Mouse (Mus musculus): Measurements from ENCODE around the gene Zbtb42. TPM values are rescaled to one million over a fixed set of nuclear protein-coding genes. Genes with fewer than 3 reads are reported as not detected.

Zbtb42 gene
- polyA plus RNA-seq, 1 experiment from 2014 or later: 1.0 TPM

DNA sequence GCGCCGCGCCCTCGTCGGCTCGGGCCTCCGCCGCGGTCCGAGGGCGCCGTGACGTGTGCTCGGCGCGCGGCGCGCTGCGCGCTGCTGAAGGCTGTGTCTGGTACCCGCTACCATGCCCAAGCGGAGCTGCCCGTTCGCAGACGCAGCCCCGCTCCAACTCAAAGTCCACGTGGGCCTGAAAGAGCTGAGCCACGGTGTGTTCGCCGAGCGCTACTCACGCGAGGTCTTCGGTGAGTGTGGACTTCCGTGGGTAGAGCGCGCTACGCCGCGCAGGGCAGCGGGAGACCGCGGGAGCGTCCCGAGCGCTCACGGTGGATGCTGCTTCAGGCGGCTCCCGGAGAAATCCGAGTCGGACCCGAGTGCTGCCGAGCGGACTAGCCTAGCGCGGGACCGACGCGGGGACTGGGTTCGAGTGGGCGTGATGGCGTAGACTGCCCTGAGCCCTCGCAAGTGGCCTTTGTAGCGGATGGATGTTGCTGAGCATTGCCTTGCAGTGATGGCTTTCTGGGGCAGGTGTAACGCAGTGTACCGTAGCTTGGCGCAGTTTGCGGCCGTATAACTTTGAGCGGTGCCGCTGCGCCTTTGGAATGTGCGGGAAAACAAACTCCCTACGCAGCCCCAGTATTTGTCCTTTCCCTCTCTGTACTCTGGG is 33.6 kb upstream of the Zbtb42 start:
- Histone ChIP-seq H3K36me3 (peaks cover 36% of the 10 kb centered on the region), H3K4me2 (peak overlapping the region; percentile 95), H3K27me3 (replicated peaks) (no peaks in the 10 kb centered on the region), H3K9ac (peak overlapping the region; percentile 83), H3K9me3 (replicated peaks) (no peaks in the 10 kb centered on the region), H3K27ac (peak overlapping the region; percentile 85), H3K4me3 (peak overlapping the region; percentile 79), H3K4me1 (peaks cover 33% of the 10 kb centered on the region)
- under 1% methylated on average over 75 of the region's 75 CpGs for WGBS (ENCODE audit: insufficient replicate concordance)
- peak; percentile 10 for ATAC-seq

DNA sequence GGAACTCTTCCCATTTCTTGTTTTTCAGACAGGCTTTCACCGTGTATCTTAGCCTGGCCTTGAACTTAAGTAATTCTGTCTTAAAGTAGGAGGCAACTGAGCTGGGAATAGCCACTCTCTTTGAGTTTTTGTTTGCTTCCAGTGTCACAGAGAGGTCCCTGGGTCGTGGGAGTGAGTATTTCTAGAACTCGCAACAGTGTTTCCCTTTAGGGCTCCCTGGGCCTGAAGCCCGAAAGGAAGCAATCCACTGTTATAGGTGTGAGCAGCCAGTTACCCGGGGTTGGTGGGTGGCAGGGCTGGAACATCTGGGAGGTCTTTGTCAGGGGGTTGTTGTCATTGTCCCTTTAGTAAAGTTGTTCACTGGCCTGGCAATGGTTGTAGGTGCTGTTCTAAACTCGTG is 32.5 kb upstream of the Zbtb42 start:
- Histone ChIP-seq H3K9me3 (replicated peaks) (no peaks in the 10 kb centered on the region), H3K27ac (no peak overlapping the region), H3K4me3 (peak overlapping the region; percentile 79), H3K4me2 (peak overlapping the region; percentile 95), H3K9ac (peak overlapping the region; percentile 83), H3K36me3 (peaks cover 48% of the 10 kb centered on the region), H3K4me1 (peaks cover 33% of the 10 kb centered on the region), H3K27me3 (replicated peaks) (no peaks in the 10 kb centered on the region)
- ATAC-seq: no peak
- WGBS (ENCODE audit: insufficient replicate concordance): 61% methylated on average over 6 of the region's 6 CpGs

DNA sequence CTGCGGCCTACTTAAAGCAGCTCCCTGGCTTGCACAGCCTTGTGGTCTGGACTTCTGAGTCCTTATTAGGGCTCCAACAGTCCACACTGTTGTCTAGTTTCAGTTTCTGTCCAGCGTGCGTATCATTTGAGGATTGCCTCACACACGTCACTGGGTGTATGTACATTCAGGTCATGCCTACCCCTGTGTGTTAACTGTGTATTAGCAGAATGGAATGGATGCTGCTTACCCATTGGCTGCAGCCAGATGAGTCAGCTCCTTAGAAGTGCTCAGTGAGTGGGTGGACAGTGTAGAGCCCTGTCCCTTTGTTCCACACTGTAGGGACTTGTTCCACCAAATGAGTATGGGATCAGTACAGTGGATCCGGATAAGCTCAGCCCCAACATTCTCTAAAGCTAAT is 30.5 kb upstream of the Zbtb42 start:
- H3K27ac ChIP-seq: no peak overlapping the region
- no peak for ATAC-seq
- peaks cover 67% of the 10 kb centered on the region for H3K36me3 ChIP-seq
- no peaks in the 10 kb centered on the region for H3K9me3 ChIP-seq (replicated peaks)
- H3K4me2 ChIP-seq: no peak overlapping the region
- WGBS (ENCODE audit: insufficient replicate concordance): 83% methylated on average over 5 of the region's 5 CpGs
- no peak overlapping the region for H3K9ac ChIP-seq
- H3K4me1 ChIP-seq: peaks cover 33% of the 10 kb centered on the region
- no peak overlapping the region for H3K4me3 ChIP-seq
- H3K27me3 ChIP-seq (replicated peaks): no peaks in the 10 kb centered on the region

DNA sequence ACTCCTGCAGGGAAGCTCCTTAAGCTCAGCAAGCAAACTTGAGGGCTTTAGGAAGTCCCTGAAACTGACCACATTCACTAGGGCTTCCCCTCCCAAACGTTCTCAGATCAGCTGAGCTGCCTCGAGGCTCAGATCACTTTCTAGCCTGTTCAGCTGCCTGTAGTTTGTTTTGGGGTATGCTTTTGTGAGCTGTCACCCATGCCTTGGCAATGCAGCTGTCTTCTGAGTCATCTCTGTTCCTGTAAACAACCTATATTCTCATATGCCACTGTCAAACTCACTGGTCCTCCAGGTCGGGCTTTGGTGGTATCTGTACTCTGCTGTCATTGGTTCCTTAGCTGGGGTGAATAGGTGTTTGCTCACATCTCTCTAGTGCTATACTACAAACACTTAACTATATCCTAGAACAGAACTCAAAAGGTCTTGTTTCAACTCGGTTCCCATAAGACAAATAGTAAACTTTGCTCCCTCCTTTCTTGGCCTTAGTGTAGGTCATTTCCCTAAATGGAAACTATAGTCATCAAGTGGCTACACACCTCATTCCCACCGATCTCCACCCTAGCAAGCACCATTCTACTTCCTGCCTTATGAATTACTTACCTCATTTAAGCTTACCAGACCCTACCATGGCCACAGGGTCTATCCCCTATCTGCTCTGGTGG is 26.7 kb upstream of the Zbtb42 start:
- Histone ChIP-seq H3K27me3 (replicated peaks) (no peaks in the 10 kb centered on the region), H3K4me1 (peaks cover 12% of the 10 kb centered on the region), H3K9me3 (replicated peaks) (no peaks in the 10 kb centered on the region), H3K36me3 (peaks cover 100% of the 10 kb centered on the region), H3K9ac (no peak overlapping the region), H3K27ac (no peak overlapping the region), H3K4me2 (no peak overlapping the region), H3K4me3 (no peak overlapping the region)
- 70% methylated on average over 5 of the region's 5 CpGs for WGBS (ENCODE audit: insufficient replicate concordance)
- ATAC-seq: no peak

DNA sequence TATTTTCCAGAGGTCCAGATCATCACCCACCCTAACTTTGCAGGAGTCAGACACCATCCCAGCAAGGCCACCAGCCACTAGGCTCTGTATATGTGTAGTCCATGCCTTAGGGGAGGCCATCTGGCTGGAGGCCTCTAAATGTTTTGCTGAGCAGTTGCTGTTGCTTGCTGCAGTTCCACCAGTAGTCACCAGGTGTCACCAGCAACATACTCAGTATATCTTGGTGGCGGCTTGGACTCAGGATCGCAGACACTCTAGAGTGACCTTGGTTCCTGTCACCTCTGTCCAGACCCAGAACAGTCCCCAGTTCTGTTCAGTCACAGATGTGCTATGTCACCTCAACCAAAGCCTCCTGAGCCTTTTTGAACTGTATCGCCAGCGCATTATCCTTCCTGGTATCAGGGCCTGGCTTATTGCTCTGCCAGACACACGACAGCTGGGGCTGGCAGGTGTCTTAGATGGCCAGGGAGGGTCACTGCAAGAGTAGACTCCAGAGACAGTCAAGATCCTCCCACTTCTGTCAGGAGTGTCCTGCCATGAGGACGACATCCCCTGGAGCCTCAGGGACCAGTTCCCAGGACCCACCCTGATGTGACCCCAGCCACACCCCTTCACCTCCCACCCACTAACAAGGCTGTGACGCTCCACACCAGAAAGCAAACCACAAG is 25.3 kb upstream of the Zbtb42 start:
- no peak overlapping the region for H3K9ac ChIP-seq
- no peaks in the 10 kb centered on the region for H3K9me3 ChIP-seq (replicated peaks)
- peaks cover 100% of the 10 kb centered on the region for H3K36me3 ChIP-seq
- 59% methylated on average over 7 of the region's 7 CpGs for WGBS (ENCODE audit: insufficient replicate concordance)
- no peaks in the 10 kb centered on the region for H3K27me3 ChIP-seq (replicated peaks)
- no peak overlapping the region for H3K4me3 ChIP-seq
- H3K4me2 ChIP-seq: no peak overlapping the region
- H3K27ac ChIP-seq: no peak overlapping the region
- peak; percentile 42 for ATAC-seq
- peaks cover 6% of the 10 kb centered on the region for H3K4me1 ChIP-seq

DNA sequence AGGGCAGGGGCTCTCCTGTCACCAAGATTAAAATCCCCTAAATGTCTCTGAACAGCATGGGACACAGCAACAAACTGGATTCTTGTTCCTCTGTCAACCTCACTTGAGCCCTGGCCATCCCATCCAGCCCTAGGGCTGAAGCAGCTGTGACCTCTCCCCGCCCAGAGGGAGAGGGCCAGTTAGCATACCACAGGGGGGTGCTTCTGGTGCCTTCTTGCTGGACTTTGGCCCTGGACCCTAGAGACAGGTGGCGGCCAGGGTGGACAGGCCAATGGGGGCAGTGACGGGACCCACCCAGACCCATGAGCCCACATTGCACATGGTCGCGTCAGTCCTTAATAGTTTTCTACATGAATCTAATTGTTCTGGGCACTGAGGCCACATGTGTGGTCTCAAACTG is 24.6 kb upstream of the Zbtb42 start:
- no peak overlapping the region for H3K27ac ChIP-seq
- H3K4me2 ChIP-seq: no peak overlapping the region
- H3K4me1 ChIP-seq: peaks cover 6% of the 10 kb centered on the region
- peaks cover 100% of the 10 kb centered on the region for H3K36me3 ChIP-seq
- H3K4me3 ChIP-seq: no peak overlapping the region
- no peaks in the 10 kb centered on the region for H3K27me3 ChIP-seq (replicated peaks)
- no peaks in the 10 kb centered on the region for H3K9me3 ChIP-seq (replicated peaks)
- 86% methylated on average over 5 of the region's 5 CpGs for WGBS (ENCODE audit: insufficient replicate concordance)
- H3K9ac ChIP-seq: no peak overlapping the region
- no peak for ATAC-seq

DNA sequence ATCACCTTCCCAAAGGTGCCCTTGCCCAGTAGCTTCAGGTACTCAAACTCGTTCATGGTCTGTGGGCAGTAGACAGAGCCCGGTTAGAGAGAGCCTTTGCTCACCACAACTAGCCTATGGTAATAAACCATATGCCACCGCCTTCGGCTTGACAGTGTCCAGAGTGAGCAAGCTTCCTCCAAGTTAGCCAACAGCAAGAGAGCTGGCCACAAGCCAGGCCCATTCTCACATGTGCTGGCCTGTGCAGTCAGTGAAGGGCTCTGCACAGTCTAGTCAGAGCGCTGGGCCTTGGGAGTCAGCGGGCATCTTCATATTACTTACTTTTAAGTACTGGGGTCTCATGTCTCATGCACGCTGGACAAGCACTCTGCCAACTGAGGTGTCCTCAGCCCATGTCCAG is 20.0 kb upstream of the Zbtb42 start:
- Histone ChIP-seq H3K9ac (no peak overlapping the region), H3K27me3 (replicated peaks) (no peaks in the 10 kb centered on the region), H3K27ac (no peak overlapping the region), H3K4me3 (no peak overlapping the region), H3K4me2 (no peak overlapping the region), H3K9me3 (replicated peaks) (no peaks in the 10 kb centered on the region), H3K4me1 (peaks cover 27% of the 10 kb centered on the region), H3K36me3 (peaks cover 100% of the 10 kb centered on the region)
- WGBS (ENCODE audit: insufficient replicate concordance): 89% methylated on average over 7 of the region's 7 CpGs
- no peak for ATAC-seq

DNA sequence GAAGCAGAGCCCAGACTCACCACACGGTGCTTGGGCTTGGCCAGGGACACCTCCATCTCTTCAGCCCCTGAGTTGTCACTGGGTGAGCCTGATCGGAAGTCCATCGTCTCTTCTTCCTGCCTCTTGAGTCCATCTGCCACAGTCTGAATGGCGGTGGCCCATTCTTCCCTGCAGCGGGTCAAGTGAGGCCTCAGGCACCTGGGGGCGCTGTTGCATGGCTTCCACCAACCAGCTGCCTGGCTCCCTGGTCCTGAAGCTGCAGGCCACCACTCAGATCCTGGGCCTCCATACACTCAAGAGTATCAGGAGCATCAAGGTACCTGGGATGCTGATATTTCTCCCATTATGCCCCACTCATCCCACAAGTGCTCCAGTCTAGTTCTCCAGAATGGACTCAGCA is 19.5 kb upstream of the Zbtb42 start:
- Histone ChIP-seq H3K36me3 (peaks cover 100% of the 10 kb centered on the region), H3K4me1 (peaks cover 32% of the 10 kb centered on the region), H3K27me3 (replicated peaks) (no peaks in the 10 kb centered on the region), H3K27ac (no peak overlapping the region), H3K9ac (no peak overlapping the region), H3K4me2 (no peak overlapping the region), H3K4me3 (no peak overlapping the region), H3K9me3 (replicated peaks) (no peaks in the 10 kb centered on the region)
- no peak for ATAC-seq
- 77% methylated on average over 6 of the region's 6 CpGs for WGBS (ENCODE audit: insufficient replicate concordance)

DNA sequence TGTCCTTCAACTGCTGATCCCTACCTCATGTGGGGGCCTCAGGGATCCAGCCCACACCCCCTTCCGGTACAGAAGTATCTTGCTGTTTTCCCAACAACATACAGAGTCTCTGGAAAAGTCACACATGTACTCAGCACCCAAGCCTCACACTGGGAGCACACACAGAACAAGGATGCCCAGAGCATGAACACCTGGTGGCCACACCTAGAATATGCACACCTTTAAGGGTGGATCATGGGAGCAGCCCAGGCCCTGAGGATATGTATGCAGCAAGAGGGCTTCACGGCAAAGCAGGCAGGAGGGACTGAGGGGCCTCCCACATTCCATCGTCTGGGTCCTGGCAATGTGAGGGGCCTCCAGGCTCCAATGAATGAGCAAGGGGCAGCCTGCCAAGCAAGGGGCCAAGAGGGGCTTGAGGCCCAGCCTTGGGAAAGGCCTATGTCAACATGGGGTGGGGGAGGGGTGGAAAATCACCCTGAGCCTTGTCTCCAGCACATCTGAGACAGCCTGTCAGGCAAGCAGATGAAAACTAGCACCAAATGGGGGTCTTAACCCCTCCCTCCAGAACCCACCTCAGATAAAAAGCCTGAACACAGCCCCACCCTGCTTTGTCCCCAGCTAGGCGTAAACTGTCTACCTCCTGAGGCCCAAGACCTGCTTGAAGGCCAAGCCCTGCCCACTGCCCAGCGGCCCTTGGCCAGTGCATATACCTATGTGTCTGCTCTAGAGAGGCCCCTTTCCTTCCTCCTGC is 17.9 kb upstream of the Zbtb42 start:
- ATAC-seq: no peak

DNA sequence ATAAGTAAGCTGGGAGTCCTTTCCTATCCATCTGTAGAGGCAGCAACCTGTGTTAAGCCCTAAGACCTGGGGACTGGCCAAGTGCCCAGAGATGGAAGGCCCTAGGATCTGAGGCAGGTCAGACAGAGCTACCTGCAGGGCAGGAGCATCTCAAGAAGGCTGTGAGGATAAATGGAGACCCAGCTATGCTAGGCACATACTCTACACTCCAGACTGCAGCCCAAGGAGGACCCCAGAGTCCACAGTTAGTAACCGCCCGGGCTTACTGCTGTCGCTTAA is 17.4 kb upstream of the Zbtb42 start:
- no peak for ATAC-seq
- H3K27ac ChIP-seq: no peak overlapping the region
- H3K4me1 ChIP-seq: peaks cover 36% of the 10 kb centered on the region
- no peak overlapping the region for H3K4me2 ChIP-seq
- no peak overlapping the region for H3K9ac ChIP-seq
- H3K4me3 ChIP-seq: no peak overlapping the region
- H3K36me3 ChIP-seq: peaks cover 100% of the 10 kb centered on the region
- WGBS (ENCODE audit: insufficient replicate concordance): 83% methylated on average over 3 of the region's 3 CpGs
- H3K27me3 ChIP-seq (replicated peaks): no peaks in the 10 kb centered on the region
- no peaks in the 10 kb centered on the region for H3K9me3 ChIP-seq (replicated peaks)

More for the DNA sequence above, 17.9 kb upstream of the Zbtb42 start:
- WGBS (ENCODE audit: insufficient replicate concordance): 62% methylated on average over 5 of the region's 5 CpGs
- Histone ChIP-seq H3K9me3 (replicated peaks) (no peaks in the 10 kb centered on the region), H3K27ac (no peak overlapping the region; the same call in 1 of the 2 replicates), H3K4me2 (no peak overlapping the region), H3K4me1 (peaks cover 31% of the 10 kb centered on the region), H3K27me3 (replicated peaks) (no peaks in the 10 kb centered on the region), H3K9ac (no peak overlapping the region), H3K4me3 (no peak overlapping the region), H3K36me3 (peaks cover 100% of the 10 kb centered on the region)

DNA sequence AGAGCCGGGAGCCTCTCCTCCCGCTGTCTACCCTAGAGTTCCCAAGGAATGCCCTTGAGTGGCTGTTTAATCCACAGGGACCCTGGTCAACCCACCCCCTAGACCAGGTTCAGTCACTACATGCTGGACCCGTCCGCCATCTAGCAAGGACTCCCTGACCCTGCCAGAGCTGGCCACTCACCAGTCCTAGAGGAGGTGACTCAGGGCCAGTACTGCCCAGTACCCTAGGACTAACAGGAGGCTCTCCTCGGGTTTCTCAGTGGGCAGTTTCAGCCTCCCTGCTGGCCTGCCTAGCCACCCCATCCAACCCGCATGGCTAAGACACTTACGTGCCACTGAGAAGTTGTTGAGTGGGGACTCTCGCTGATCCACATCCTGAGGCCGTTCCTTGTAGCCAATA is 16.8 kb upstream of the Zbtb42 start:
- no peak for ATAC-seq
- H3K4me1 ChIP-seq: peaks cover 41% of the 10 kb centered on the region
- H3K27me3 ChIP-seq (replicated peaks): no peaks in the 10 kb centered on the region
- H3K9ac ChIP-seq: no peak overlapping the region
- H3K27ac ChIP-seq: no peak overlapping the region
- no peaks in the 10 kb centered on the region for H3K9me3 ChIP-seq (replicated peaks)
- H3K4me2 ChIP-seq: no peak overlapping the region
- WGBS (ENCODE audit: insufficient replicate concordance): 81% methylated on average over 9 of the region's 9 CpGs
- no peak overlapping the region for H3K4me3 ChIP-seq
- peaks cover 100% of the 10 kb centered on the region for H3K36me3 ChIP-seq

DNA sequence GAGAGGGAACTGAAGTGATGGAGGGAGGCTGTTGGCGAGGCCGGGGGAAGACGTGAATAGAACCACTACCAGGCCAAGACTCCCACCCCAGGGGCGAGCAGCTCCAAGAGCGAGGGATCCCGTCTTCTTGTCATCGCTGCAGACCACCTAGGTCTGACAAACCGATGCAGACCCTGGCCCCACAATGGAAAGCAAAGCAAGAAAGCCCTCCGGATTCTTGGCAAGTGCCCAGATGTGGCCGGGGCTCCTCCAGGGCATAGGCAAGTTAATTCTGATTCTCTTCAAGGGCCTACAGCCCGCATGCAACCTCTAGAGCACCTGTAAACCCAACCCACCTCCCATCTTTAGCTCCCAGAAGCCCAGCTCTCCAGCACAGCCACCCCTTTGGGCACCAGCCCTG is 15.3 kb upstream of the Zbtb42 start:
- Histone ChIP-seq H3K9me3 (replicated peaks) (no peaks in the 10 kb centered on the region), H3K27me3 (replicated peaks) (no peaks in the 10 kb centered on the region), H3K4me2 (no peak overlapping the region), H3K36me3 (peaks cover 100% of the 10 kb centered on the region), H3K9ac (no peak overlapping the region), H3K27ac (no peak overlapping the region), H3K4me3 (no peak overlapping the region), H3K4me1 (peaks cover 49% of the 10 kb centered on the region)
- WGBS (ENCODE audit: insufficient replicate concordance): 86% methylated on average over 11 of the region's 11 CpGs
- ATAC-seq: no peak
